Mouse (Mus musculus) hindbrain, embryonic 15.5 days (tissue): Measurements from ENCODE around the gene Gm10722. TPM values are rescaled to one million over a fixed set of nuclear protein-coding genes. Genes with fewer than 3 reads are reported as not detected.
A peak's percentile ranks its signal among the peaks of the same experiment; 100 is the strongest.
"Not testable (repeated sequence)": the region's sequence is repeated elsewhere in the genome, so short reads cannot be mapped to it uniquely, and the experiment has no call there.

Experiments
- ATAC-seq: fragments of 200-750 bp; cut with Nextera tagmentation; 2 replicates; pipeline ENCODE4 v1.8.0; 2017; ENCODE audit warnings: low read depth, moderate number of reproducible peaks, moderate TSS enrichment; ENCODE audit not compliant: low FRiP score
- H3K27ac ChIP-seq: fragments of 300-500 bp; sonication (generic); replicated peaks from 2 replicates; pipeline ENCODE4 v1.5.1; 2015; ENCODE audit warnings: mild to moderate bottlenecking, inconsistent platforms
- H3K27me3 ChIP-seq: fragments of 300-500 bp; sonication (generic); 2 replicates; pipeline ENCODE4 v1.6.1; 2015; ENCODE audit warnings: control low read depth, inconsistent platforms
- H3K36me3 ChIP-seq: fragments of 300-500 bp; sonication (generic); 2 replicates; pipeline ENCODE4 v1.6.1; 2015; ENCODE audit warnings: control low read depth, inconsistent platforms
- H3K4me1 ChIP-seq: fragments of 300-500 bp; sonication (generic); replicated peaks from 2 replicates; pipeline ENCODE4 v1.6.1; 2015; ENCODE audit warnings: control low read depth, inconsistent platforms
- H3K4me2 ChIP-seq: fragments of 300-500 bp; sonication (generic); 2 replicates; pipeline ENCODE4 v1.6.1; 2015; ENCODE audit warnings: moderate library complexity, mild to moderate bottlenecking, inconsistent platforms
- H3K4me3 ChIP-seq: fragments of 300-500 bp; sonication (generic); 2 replicates; pipeline ENCODE4 v1.5.1; 2015; ENCODE audit warnings: mild to moderate bottlenecking, inconsistent platforms
- H3K9ac ChIP-seq: fragments of 300-500 bp; sonication (generic); 2 replicates; pipeline ENCODE4 v1.6.1; 2015; ENCODE audit warnings: inconsistent platforms
- H3K9me3 ChIP-seq: fragments of 300-500 bp; sonication (generic); 2 replicates; pipeline ENCODE4 v1.6.1; 2016; ENCODE audit warnings: control low read depth, inconsistent platforms
- WGBS: fragments of 180-500 bp; shearing (Covaris S2); methylation state at CpG from one replicate; pipeline ENCODE4 v1.1.7; 2015; 5-methylcytosine and 5-hydroxymethylcytosine counted together
- polyA plus RNA-seq: library from polyadenylated mRNA; unstranded; fragments of >200 nt; fragmentation: Nextera tagmentation; extraction: Ambion mirVana; gene quantifications from 2 replicates; pipeline ENCODE4 v1.2.1, GENCODE M21; 2015

The Gm10722 gene
- polyA plus RNA-seq = not detected in 2 replicates

- 73% methylated on average over 12 of the region's 12 CpGs for WGBS
- not testable (repeated sequence) for H3K27ac ChIP-seq, H3K4me1 ChIP-seq, H3K4me2 ChIP-seq, H3K36me3 ChIP-seq, ATAC-seq, H3K4me3 ChIP-seq, H3K9me3 ChIP-seq, H3K9ac ChIP-seq, H3K27me3 ChIP-seq
Measured at GRCm38 (mm10) chr9:3000445-3000972, at the start of gene Gm10722. Gene Gm10722, plus strand, starts transcription at chr9:3000922.

DNA sequence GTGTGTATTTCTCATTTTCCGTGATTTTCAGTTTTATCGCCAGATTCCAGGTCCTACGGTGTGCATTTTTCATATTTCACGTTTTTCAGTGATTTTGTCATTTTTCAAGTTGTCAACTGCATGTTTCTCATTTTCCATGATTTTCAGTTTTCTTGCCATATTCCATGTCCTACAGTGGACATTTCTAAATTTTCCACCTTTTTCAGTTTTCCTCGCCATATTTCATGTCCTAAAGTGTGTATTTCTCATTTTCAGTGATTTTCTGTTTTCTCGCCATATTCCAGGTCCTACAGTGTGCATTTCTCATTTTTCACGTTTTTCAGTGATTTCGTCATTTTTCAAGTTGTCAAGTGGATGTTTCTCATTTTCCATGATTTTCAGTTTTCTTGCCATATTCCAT lies 284 bp downstream of the Gm10722 start:
- 66% methylated on average over 8 of the region's 8 CpGs for WGBS
- not testable (repeated sequence) for H3K9ac ChIP-seq, H3K27ac ChIP-seq, H3K4me2 ChIP-seq, H3K27me3 ChIP-seq, H3K36me3 ChIP-seq, H3K4me1 ChIP-seq, H3K9me3 ChIP-seq, ATAC-seq, H3K4me3 ChIP-seq

GRCm38 (mm10) chr9:3001948-3002659 lies 1.4 kb downstream of the Gm10722 start:
- 70% methylated on average over 9 of the region's 11 CpGs for WGBS
- not testable (repeated sequence) for H3K36me3 ChIP-seq, H3K4me2 ChIP-seq, H3K4me3 ChIP-seq, H3K4me1 ChIP-seq, H3K9me3 ChIP-seq, H3K27me3 ChIP-seq, H3K27ac ChIP-seq, H3K9ac ChIP-seq
- ATAC-seq = peak; percentile 91

DNA sequence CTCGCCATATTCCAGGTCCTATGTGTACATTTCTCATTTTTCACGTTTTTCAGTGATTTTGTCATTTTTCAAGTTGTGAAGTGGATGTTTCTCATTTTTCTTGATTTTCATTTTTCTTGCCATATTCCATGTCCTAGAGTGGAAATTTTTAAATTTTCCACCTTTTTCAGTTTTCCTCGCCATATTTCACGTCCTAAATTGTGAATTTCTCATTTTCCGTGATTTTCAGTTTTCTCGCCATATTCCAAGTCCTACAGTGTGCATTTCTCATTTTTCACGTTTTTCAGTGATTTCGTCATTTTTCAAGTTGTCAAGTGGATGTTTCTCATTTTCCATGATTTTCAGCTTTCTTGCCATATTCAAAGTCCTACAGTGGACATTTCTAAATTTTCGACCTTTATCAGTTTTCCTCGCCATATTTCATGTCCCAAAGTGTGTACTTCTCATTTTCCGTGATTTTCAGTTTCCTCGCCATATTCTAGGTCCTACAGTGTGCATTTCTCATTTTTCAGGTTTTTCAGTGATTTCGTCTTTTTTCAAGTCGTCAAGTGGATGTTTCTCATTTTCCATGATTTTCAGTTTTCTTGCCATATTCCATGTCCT lies 2.2 kb downstream of the Gm10722 start, which contains the start of gene Gm11168:
Gene Gm11168 (plus strand): TSS at position 553 of the 603 bp plus-strand sequence.
- not testable (repeated sequence) for H3K4me2 ChIP-seq, H3K4me3 ChIP-seq, H3K4me1 ChIP-seq, ATAC-seq, H3K27ac ChIP-seq, H3K36me3 ChIP-seq, H3K9ac ChIP-seq, H3K27me3 ChIP-seq
- 75% methylated on average over 6 of the region's 14 CpGs for WGBS
- H3K9me3 ChIP-seq = peaks cover 12% of the 10 kb centered on the region

GRCm38 (mm10) chr9:3006179-3006578 lies 5.5 kb downstream of the Gm10722 start:
- 86% methylated on average over 1 of the region's 5 CpGs for WGBS
- not testable (repeated sequence) for ATAC-seq, H3K9ac ChIP-seq

GRCm38 (mm10) chr9:3006636-3007035 lies 5.9 kb downstream of the Gm10722 start:
- H3K27me3 ChIP-seq, H3K4me3 ChIP-seq, H3K4me2 ChIP-seq, H3K4me1 ChIP-seq, H3K36me3 ChIP-seq, H3K27ac ChIP-seq, H3K9ac ChIP-seq: not testable (repeated sequence)
- H3K9me3 ChIP-seq = peaks cover 12% of the 10 kb centered on the region
- WGBS = 70% methylated on average over 8 of the region's 8 CpGs
- peak; percentile 78 for ATAC-seq

More at GRCm38 (mm10) chr9:3006179-3006578, 5.5 kb downstream of the Gm10722 start:
- not testable (repeated sequence) for H3K4me3 ChIP-seq, H3K4me2 ChIP-seq, H3K4me1 ChIP-seq, H3K27me3 ChIP-seq, H3K27ac ChIP-seq, H3K36me3 ChIP-seq
- H3K9me3 ChIP-seq = peaks cover 12% of the 10 kb centered on the region

GRCm38 (mm10) chr9:3007272-3007671 lies 6.5 kb downstream of the Gm10722 start:
- not testable (repeated sequence) for H3K9ac ChIP-seq, H3K9me3 ChIP-seq, H3K27ac ChIP-seq, H3K4me3 ChIP-seq, H3K4me1 ChIP-seq, H3K27me3 ChIP-seq, H3K4me2 ChIP-seq, H3K36me3 ChIP-seq
- ATAC-seq = peak; percentile 20; the same call in 1 of the 2 replicates
- 77% methylated on average over 8 of the region's 9 CpGs for WGBS

- H3K4me1 ChIP-seq, H3K4me3 ChIP-seq, H3K4me2 ChIP-seq, H3K9ac ChIP-seq, H3K27me3 ChIP-seq, H3K9me3 ChIP-seq, H3K36me3 ChIP-seq, H3K27ac ChIP-seq: not testable (repeated sequence)
- no CpG with 5 or more reads among the region's 5 CpGs for WGBS
- peak; percentile 44 for ATAC-seq
Measured at GRCm38 (mm10) chr9:3009331-3009730, 8.6 kb downstream of the Gm10722 start.

GRCm38 (mm10) chr9:3012054-3012621 lies 11.4 kb downstream of the Gm10722 start:
- H3K36me3 ChIP-seq, H3K27ac ChIP-seq, H3K4me2 ChIP-seq, H3K4me1 ChIP-seq, H3K27me3 ChIP-seq, H3K9ac ChIP-seq, H3K9me3 ChIP-seq, H3K4me3 ChIP-seq: not testable (repeated sequence)
- 83% methylated on average over 3 of the region's 7 CpGs for WGBS
- 0 out of 2 replicates have a peak, but pooled peaks have one; percentile 9 for ATAC-seq

DNA sequence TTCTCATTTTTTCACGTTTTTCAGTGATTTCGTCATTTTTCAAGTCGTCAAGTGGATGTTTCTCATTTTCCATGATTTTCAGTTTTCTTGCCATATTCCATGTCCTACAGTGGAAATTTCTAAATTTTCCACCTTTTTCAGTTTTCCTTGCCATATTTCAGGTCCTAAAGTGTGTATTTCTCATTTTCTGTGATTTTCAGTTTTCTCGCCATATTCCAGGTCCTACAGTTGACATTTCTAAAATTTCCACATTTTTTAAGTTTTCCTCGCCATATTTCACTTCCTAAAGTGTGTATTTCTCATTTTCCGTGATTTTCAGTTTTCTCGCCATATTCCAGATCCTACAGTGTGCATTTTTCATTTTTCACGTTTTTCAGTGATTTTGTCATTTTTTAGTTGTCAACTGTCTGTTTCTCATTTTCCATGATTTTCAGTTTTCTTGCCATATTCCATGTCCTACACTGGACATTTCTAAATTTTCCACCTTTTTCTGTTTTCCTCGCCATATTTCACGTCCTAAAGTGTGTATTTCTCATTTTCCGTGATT lies 12.1 kb downstream of the Gm10722 start, which contains the start of gene Gm10721:
Gene Gm10721 (plus strand): TSS at position 408 of the 547 bp plus-strand sequence.
- not testable (repeated sequence) for H3K9ac ChIP-seq, H3K4me3 ChIP-seq, H3K4me1 ChIP-seq, H3K4me2 ChIP-seq, H3K27me3 ChIP-seq, H3K9me3 ChIP-seq, H3K27ac ChIP-seq, H3K36me3 ChIP-seq
- no CpG with 5 or more reads among the region's 11 CpGs for WGBS
- ATAC-seq = peak; percentile 63; the same call in 1 of the 2 replicates

GRCm38 (mm10) chr9:3015354-3015753 lies 14.6 kb downstream of the Gm10722 start, which contains the start of gene Gm10720:
Gene Gm10720, plus strand, starts transcription at chr9:3015654.
- not testable (repeated sequence) for H3K4me2 ChIP-seq, H3K36me3 ChIP-seq, ATAC-seq, H3K9ac ChIP-seq, H3K27ac ChIP-seq, H3K4me1 ChIP-seq, H3K9me3 ChIP-seq, H3K27me3 ChIP-seq, H3K4me3 ChIP-seq
- 68% methylated on average over 5 of the region's 9 CpGs for WGBS

DNA sequence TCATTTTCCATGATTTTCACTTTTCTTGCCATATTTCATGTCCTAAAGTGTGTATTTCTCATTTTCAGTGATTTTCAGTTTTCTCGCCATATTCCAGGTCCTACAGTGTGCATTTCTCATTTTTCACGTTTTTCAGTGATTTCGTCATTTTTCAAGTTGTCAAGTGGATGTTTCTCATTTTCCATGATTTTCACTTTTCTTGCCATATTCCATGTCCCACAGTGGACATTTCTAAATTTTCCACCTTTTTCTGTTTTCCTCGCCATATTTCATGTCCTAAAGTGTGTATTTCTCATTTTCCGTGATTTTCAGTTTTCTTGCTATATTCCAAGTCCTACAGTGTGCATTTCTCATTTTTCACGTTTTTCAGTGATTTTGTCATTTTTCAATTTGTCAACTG lies 15.2 kb downstream of the Gm10722 start:
- H3K4me1 ChIP-seq, H3K4me2 ChIP-seq, H3K9me3 ChIP-seq, H3K36me3 ChIP-seq, H3K27me3 ChIP-seq, ATAC-seq, H3K4me3 ChIP-seq, H3K9ac ChIP-seq, H3K27ac ChIP-seq: not testable (repeated sequence)
- WGBS = 74% methylated on average over 6 of the region's 6 CpGs
